Mouse (Mus musculus): Measurements from ENCODE around the gene Spib. TPM values are rescaled to one million over a fixed set of nuclear protein-coding genes. Genes with fewer than 3 reads are reported as not detected.

Gene Spib
- polyA plus RNA-seq, 1 experiment: 0.08 TPM

DNA sequence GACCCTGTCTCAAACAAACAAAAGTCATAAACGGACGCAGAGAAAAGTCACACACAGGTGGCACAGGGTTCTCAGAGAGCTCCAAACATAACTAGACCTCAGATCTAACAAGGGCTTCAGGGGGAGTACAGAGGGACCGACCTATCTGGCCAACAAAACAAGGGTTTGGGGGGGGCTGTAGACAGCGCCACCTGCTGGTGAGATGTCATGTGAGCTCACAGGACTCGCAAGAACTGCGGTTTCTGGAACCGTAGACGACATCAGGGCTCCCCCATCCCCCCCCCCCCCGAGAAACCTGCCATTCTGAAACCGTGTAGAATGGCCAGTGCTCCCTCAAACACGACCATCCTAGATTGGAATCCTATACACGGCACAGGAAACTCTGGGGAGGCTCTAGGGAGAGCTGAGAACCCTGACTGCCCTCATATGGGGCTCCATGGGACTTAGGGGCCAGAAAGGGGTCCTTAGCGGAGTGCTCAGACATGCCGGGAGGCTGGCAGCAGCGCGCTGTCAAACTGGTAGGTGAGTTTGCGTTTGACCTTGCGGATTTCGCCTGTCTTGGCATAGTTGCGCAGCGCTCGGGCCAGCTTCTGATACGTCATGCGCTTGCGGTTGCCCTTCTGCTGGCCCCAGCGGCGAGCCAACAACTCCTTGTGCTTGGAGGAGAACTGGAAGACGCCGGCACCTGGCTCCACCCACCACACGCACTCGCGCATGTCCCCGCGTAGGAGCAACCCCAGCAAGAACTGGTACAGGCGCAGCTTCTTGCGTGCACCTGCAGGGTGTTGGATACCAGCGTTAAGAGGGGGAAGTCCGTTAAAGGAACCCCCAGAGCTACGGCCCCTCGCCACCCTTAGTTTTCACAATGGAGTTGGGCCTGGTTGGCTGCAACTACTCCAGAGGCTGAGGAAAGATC, 4.1 kb downstream of the Spib start:
- peak; percentile 46 to 83 for DNase-seq (ENCODE audit: extremely low spot score in 1 of 2, low spot score in 1 of 2)

DNA sequence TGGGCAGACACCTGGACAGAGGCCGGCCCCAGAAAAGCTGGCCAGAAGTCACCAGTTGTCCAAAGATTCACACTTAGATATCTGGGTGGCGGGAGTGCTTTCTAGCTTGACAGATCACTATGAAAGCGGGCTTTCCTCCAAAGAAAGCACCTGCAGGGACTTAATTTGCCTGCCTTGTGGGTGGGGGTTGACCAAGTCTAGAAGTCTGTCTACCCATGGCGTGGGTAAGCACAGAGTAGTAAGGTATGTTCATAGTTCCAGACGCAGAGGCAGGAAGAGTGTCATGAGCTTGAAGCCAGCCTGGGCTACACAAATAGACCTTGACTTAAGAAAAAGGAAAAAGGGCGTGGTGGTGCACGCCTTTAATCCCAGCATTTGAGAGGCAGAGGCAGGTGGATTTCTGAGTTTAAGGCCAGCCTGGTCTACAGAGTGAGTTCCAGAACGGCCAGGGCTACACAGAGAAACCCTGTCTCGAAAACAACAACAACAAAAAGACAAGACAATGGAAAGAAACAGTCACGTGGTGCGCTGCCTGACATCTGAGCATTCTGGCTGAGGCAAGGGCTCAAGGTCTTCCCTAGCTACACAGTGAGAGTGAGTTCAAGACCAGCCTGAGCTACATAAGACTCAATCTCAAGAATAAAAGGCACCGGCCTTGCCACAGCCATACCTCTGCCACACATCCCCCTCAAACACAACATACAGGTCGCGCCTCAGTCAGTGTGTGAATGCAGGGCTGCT, 5.3 kb downstream of the Spib start:
- no peak for DNase-seq (ENCODE audit: extremely low spot score in 1 of 2, low spot score in 1 of 2)

DNA sequence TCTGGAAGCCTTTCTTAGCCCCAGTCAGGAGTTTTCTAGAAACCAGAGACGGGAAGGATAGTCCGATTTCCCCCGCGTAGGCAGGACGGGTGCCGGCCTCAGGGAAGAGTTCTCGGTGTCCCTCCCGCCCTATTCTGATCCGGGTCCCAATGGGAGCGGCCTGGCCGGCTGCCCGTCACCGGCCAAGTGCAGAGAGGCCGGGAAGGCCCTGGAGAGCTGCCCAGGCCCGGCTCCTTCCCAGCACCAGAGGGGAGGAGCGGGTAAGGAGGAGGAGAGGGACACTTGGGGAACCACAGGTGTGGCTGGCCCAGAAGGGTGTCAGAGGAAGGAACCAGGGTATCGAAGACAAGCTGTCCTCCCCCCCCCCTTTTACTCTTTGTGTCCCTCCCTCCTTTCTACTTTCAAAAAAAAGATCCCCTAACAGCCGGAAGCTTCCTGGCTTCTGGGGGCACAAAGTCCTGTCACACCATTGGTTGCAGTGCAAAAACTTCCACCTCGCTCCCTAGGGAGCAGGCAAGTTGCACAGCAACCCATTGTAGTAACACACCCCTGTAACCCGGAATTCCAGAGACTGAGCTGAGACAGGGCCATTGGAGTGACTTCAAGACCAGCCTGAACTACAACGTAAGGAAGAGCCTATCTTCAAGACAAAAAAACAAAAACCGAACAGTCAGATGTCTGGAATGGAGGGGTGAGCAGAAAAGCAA, 6.6 kb downstream of the Spib start:
- peak in 1 of 2 experiments; percentile 44 for DNase-seq (ENCODE audit: extremely low spot score in 1 of 2, low spot score in 1 of 2)

DNA sequence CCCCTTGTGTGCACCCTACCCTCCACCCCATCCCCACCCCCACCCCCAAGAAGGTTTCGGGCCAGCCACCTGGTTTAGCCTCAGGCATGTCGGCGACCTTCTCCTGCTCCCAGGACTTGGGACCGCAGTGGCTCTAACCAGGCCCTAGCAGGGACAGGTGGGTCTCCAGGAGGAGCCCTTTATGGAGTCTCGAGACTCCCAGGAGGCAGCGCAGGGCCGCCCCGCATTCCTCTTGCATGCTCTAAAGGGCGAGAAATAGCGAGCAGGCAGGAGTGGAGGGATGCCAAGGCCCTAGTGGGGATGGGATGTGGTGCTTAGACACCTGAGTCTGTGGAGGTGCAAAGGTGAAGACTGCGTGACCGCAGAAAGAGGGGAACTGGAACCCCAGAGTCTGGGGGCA, 7.4 kb downstream of the Spib start, which contains the start of gene Mybpc2:
Gene Mybpc2, minus strand, starts transcription at position 155 of the 400 bp plus-strand sequence.
- no peak for DNase-seq (ENCODE audit: extremely low spot score in 1 of 2, low spot score in 1 of 2)

DNA sequence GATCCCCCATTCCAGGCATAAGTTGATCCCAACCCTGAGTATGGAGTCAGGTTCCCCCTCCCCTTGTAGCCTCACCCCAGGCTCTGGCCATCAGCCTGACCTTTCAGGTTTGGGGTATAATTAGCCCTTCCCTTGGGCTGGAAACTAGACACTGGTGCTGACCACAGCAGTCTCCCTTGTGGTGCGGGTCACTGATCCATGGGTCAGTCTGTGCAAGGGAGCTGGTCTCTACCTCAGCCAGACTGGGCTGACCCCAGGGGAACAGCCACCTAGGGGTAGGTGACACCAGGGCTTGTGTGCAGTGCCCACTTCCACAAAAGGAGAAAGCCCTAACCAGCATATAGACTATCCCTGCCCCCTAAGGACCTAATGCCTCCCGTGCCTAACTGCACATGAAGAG, 8.8 kb downstream of the Spib start:
- DNase-seq (ENCODE audit: extremely low spot score in 1 of 2, low spot score in 1 of 2): no peak

DNA sequence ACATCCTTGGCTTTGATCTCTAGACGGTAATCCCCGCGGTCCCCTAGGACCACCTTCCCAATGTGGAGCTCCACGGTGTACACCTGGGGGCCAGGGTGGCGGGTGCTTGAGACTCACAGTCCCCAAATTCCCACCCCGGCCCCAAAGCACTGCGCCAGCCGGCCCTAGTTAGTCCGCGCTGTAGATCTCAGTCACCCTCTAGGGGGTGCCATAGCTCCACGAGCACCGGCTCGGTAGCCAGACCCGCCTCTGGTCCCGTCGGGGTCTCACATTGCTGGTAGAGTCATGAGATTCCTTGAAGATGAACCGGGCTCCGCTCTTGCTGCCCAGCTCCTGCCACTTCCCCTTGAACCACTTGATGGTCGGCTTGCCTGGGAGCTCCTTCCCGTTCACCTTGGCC, 10.2 kb downstream of the Spib start:
- DNase-seq (ENCODE audit: extremely low spot score in 1 of 2, low spot score in 1 of 2): peak in 1 of 2 experiments; percentile 61

DNA sequence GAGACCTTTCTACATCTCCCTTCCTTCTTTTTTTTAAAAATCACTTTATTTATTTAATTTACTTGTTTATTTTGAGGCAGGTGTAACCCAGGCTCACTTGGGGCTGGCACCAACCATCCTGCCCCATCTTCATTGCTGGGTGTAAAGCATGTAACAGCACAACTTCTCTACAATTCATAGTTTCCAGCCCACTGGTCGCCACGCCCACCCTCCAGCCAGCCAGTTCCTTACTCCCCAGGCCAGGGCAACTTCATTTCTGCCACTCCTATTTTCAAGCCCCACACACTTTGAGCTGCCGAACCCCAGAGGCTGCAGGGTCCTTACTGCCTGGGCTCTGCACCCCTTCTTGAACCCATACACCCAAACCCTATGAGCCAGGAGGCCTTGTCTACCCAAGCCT, 10.9 kb downstream of the Spib start:
- DNase-seq (ENCODE audit: extremely low spot score in 1 of 2, low spot score in 1 of 2): no peak

DNA sequence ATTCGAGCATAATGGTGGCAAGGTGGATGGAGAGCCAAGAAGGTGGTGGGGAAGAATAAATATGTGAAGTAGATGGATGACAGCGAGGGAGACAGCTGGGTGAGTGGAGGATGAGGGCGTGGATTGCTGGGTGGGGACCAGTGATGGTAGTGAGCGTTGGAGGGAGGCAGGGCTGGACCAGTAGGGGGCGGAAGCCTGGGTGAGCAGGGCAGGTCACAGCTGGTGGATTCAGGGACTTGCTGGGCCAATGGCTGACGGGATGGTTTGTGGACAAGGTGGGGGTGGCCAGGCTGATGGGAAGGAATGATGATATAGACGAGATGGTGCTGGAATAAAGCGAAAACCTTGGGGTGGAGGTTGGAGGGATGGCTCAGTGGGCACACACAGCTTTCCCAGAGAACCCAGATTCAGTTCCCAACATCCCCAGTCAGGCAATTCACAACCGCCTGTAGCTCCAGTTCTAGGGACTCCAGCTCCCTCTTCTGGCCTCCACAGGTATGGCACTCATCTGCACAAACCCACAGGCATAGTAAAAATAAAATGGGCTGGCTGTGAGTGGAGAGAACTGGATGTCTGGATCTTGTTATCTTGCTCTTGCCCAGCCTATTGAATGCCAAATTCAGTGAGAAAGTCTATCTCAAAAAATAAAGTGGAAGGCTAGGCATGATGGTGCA, 12.5 kb downstream of the Spib start:
- DNase-seq (ENCODE audit: extremely low spot score in 1 of 2, low spot score in 1 of 2): no peak

DNA sequence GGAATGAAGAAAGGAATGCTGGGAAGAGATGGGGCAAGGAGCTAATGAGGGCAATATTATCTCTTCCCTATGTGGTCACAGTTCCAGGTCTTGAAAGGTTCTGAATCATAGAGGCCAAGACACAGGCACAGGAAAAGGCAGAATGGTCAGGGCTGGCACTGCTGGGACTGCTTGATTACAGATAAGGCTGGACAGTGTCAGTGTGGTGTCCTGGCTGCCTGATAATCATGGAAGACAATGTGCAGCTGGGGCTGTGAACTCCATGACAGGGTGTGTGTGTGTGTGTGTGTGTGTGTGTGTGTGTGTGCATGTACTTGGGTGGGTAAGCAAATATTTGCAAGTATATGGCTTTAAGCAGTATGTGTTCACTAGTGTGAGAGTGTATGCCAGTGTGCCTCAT, 24.4 kb downstream of the Spib start:
- DNase-seq (ENCODE audit: extremely low spot score in 1 of 2, low spot score in 1 of 2): no peak

DNA sequence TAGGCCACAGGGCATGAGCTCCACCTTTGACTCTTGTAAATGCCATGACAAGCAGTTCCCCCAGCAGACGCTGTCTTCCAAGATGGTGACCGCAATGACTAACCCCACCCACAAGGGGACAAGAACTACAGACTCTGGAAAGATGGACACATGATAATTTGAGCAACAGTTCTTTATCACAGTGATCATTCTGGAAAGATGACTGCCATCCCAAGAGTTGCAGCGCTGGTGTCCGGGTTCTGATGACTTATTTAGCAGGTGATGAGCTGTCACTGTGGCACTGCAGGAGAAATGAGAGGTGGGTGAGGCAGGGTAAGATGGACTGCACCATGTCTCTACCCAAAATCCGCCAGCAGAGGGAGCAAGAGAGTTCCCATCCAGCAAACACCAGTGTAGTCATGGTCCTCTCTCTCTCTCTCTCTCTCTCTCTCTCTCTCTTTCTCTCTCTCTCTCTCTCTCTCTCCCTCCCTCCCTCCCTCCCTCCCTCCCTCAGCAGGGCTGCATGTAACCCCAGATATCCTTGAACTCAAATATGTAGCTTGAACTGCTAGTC, 30.2 kb downstream of the Spib start:
- DNase-seq (ENCODE audit: extremely low spot score in 1 of 2, low spot score in 1 of 2): peak in 1 of 2 experiments; percentile 87

DNA sequence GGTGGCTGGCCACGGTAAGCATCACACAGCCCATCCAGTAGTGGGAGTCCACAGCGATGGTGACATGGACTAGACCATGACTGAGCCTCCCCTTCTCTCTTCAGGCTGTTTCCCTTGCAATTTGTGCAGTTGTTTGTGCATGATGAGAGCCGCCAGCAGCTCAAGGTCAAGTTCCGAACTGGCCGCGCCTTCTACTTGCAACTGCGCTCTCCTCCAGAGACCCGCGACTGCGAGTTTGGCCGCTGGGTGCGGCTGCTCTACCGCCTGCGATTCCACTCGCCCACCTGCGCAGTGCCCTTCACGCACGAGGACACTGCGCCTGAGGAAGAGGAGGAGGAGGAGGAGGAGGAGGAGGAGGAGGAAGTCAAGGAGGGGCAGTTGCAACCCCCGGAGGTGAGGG, 31.8 kb downstream of the Spib start:
- DNase-seq (ENCODE audit: extremely low spot score in 1 of 2, low spot score in 1 of 2): no peak

DNA sequence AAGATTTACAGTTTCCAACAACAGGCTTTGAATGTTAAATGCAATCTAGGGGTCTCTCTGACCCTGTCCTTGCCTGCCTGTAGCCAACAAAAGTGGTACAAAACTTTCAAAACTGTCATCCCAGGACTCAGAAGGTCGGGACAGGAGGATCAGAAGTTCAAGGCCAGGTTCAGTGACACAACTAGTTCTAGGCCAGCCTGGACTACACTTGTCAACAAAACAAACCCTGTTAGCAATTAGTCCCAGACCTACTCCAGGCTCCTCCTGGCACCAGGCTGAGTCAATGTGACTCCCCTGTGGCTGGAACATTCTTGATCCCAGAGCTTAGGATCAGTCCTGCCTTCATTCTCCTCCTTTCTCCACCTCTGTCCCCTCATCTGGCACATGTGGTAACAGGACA, 32.9 kb downstream of the Spib start:
- DNase-seq (ENCODE audit: extremely low spot score in 1 of 2, low spot score in 1 of 2): no peak

DNA sequence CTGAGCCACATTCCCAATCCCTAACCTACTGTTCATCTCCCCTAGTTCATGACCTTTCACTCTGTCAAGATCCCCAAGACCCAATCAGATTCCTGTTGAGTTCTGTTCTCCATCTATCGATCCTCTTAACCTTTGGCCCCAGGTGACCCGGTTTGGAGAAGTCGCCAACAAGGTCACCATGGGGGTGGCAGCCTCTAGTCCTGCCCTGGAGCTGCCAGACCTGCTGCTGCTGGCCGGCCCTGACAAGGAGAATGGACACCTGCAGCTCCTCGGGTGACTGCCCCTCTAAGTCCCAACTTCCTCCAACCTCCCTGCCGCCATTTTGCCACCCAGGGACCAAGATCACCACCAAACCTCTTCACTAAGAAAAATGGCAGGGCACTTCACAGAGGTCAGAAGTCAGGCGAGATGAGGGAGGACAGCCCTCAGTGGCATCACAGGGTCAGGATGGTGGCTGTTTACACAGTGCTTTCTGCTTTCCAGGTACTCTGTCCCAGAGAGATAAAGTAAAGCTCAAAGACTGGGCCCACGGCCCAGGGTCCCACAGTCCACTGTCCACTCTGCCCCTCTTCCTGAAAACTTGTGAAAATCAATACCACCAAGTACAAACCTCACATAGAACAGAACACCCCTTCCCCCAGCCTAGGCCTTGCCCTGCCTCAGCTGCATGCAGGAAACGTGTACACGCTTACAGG, 34.4 kb downstream of the Spib start:
- DNase-seq (ENCODE audit: extremely low spot score in 1 of 2, low spot score in 1 of 2): no peak

DNA sequence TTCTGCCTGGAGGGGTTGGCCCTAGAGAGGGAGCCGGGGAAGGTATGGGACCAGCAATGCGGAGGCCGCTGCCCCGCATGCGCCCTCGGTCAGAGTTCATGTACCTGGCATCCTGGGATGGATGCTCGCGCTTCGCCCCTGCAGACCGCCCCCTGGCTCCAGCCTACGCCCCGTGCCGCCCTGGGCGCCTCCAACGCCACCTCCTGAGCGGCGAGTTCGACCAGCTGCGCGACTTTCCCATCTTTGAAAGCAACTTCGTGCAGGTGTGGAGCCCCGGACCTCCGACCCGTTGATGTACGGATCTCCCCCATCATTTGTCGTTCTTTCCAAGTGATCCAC, 35.1 kb downstream of the Spib start:
- no peak for DNase-seq (ENCODE audit: extremely low spot score in 1 of 2, low spot score in 1 of 2)

DNA sequence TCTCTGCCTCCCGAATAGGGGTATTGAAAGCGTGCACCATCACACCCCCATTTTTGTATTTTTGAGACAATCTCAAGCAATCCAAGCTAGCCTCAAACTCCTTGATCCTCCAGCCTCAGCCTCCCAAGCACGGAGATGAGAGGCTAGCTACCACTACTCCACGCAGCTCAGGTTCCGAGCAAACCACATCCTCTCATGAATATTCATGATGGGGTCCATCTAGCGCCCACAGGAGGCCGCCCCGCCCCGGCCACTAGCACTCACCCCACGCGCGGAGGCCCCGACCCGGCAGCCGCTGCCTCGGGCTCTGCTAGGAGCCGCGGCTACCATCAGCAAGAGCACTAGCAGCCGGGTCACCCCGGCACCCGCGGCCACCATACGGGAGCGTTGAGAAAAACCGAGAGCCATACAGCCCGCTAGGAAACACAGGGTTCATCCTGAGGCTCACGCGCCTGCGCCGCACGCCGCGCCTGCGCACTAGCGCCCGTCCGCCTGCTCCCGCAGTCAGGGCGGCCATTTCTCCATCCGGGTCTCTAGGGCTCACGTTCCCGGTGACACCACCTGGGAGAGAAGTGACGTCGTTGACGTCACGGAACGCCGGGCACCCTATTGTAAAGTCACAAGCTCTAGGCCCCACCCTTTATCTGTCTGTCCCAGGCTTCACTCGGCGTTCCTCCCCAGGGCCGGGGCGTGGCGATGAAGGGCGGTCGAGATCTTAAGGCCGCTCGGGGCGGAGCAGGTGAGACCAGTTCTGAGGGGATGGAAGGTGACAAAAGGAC, 35.7 kb downstream of the Spib start, which contains the start of the genes Emc10 and Fam71e1:
Gene Emc10, minus strand, starts transcription at position 538 of the 779 bp plus-strand sequence.
Gene Fam71e1, plus strand, starts transcription at position 590 of the 779 bp plus-strand sequence.
- peak; percentile 97 to 99 for DNase-seq (ENCODE audit: extremely low spot score in 1 of 2, low spot score in 1 of 2)

DNA sequence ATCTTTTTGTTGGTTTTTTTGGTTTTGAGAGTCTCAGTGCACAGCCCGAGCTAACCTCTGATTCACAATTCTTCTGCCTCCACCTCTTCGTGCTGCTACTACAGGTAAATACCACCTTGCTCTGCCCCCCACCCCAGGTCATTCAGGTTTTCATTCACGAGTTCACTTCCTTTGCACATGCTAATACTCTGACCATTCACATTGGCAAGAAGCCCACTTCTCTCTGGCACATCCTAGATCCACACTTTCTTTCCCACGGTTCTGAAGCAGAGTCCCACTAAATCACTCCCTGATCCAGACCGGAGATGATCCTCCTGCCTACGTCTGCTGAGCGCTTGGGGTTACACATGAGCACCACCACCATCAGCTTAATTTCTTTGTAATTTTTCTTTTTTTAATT, 36.8 kb downstream of the Spib start:
- no peak for DNase-seq (ENCODE audit: extremely low spot score in 1 of 2, low spot score in 1 of 2)

DNA sequence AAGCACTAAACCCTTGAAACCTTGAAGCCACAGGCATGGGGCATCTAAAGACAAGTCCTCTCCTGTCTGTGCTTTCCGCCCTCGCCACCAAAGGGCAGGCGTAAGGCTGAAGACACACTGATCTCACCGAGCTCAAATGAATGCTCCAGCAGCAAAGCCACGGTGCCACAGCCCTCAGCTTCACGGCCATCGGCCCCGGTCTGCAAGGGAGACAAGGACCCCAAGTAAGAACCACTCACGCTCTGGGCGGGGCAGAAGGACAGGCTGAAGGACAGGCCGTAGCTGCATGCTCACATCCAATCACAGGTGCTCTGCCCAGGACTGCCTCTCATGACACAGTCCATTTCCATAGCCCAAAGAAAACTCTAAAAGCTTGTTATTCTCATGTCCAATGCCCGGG, 37.2 kb downstream of the Spib start:
- no peak for DNase-seq (ENCODE audit: extremely low spot score in 1 of 2, low spot score in 1 of 2)

DNA sequence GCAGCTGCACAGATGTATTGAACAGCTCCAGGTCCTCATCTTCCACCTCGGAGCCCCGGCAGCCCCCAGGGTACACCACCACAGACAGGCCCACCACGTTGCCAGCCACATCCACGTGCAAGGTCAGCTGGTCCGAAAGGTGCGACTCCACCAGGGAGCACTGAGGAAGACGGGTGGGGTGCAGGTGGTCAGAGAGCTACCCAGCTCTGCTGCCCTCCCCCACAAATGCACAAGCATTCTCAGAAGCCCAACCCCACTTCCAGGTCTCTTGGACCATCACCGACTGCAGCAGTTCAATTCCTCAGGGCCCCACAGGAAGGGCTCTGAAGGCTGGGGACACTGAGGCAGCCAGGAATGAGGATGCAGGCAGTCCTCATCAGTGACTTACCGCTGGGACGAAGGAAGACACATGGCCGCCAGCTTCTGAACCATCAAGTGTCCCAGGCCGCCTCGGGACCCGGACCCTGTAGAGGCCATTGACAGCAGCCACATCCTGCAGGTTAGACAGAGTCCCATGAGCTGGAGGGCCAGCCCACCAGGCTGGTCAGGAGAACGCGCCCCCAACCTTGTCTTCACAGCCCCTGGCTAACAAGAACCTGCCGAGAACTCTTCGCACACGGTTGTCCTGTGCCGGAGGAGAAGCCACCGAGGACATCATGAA, 39.6 kb downstream of the Spib start:
- no peak for DNase-seq (ENCODE audit: extremely low spot score in 1 of 2, low spot score in 1 of 2)

All from frontal cortex, adult 2 months (tissue).